24 mouse cellular contexts compared by ENCODE assay signal in the genomic region with DNA sequence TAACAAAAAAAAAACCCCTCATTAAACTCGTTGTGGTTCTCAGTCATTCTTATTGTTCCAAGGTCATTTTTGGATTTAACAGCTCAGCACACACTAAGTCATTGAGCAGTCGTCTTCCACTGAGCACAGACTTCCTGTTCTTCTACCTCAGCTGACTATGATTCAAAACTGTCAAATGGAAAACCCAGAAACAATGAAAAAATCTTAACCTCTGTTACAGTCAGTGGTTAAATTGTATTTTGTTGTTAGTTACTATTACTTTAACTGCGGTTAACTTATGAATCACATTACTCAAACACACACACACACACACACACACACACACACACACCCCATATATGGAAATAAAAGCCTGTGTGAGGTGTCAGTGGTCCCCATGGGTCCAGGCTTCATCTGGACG.
DNase-seq lines count a peak whose midpoint lies in the region; ATAC-seq and TF ChIP-seq lines count a peak whose summit lies in the region.
"Had no signal": no experiment of that assay in that cellular context is flagged by ENCODE, and none has a peak within 500 bp of the region (broad histone marks: within the 10 kb centered on the region; RNA-seq: fewer than 3 reads in every experiment).

No protein-coding gene starts in this region.

- no peaks in the 10 kb centered on the region for H3K36me3 ChIP-seq in macrophage (ENCODE audit: inconsistent target)
- no peaks in the 10 kb centered on the region for H3K36me3 ChIP-seq in liver, embryonic 11.5 days (ENCODE audit: control insufficient read depth, insufficient read depth, low read length)
- H3K36me3 ChIP-seq: embryonic facial prominence, embryonic 10.5 days; embryonic facial prominence, embryonic 15.5 days; limb, embryonic 12.5 days; neural tube, embryonic 13.5 days had no signal

- no peak overlapping the region for H3K4me3 ChIP-seq in bone marrow macrophage, adult 2 months (ENCODE audit: insufficient read depth, low read length)
- no peak overlapping the region for H3K4me3 ChIP-seq in macrophage (ENCODE audit: inconsistent target)
- no peak overlapping the region for H3K4me3 ChIP-seq in liver, embryonic 11.5 days (ENCODE audit: low read depth, low read length)
- H3K4me3 ChIP-seq: embryonic facial prominence, embryonic 10.5 days; embryonic facial prominence, embryonic 15.5 days; forebrain, embryonic 13.5 days; limb, embryonic 12.5 days; neural tube, embryonic 13.5 days had no signal

- H3K4me1 ChIP-seq in bone marrow macrophage, adult 2 months (ENCODE audit: control insufficient read depth, insufficient read depth, low read length), result peaks cover 30% of the 10 kb centered on the region
- H3K4me1 ChIP-seq in liver, embryonic 11.5 days (replicated peaks; ENCODE audit: control insufficient read depth, insufficient read depth, low read length), result peaks cover 23% of the 10 kb centered on the region
- H3K4me1 ChIP-seq: forebrain, embryonic 13.5 days; limb, embryonic 12.5 days had no signal

- peak; percentile 83 for ATAC-seq in CD4-positive, CD25-positive, alpha-beta regulatory T cell, adult 4 months
- no peak for ATAC-seq in megakaryocyte-erythroid progenitor cell, adult 5-6 weeks (replicated peaks; ENCODE audit: low FRiP score, low TSS enrichment, poor library complexity, severe bottlenecking)
- no peak for ATAC-seq in liver, embryonic 11.5 days (replicated peaks; ENCODE audit: low FRiP score)
- ATAC-seq: forebrain, embryonic 13.5 days; hindbrain, embryonic 16.5 days; intestine, embryonic 16.5 days; midbrain, embryonic 16.5 days had no signal

- TF ChIP-seq CTCF in bone marrow macrophage, adult 2 months (IDR thresholded peaks at IDR 0.05; ENCODE audit: low read depth, low read length), result no peak

- no peaks in the 10 kb centered on the region for H3K79me2 ChIP-seq in macrophage (ENCODE audit: inconsistent target)

- TF ChIP-seq POLR2A in bone marrow macrophage, adult 2 months (IDR thresholded peaks at IDR 0.05; ENCODE audit: borderline replicate concordance, low read depth, low read length), result no peak

- no peak overlapping the region for H3K4me2 ChIP-seq in liver, embryonic 11.5 days
- H3K4me2 ChIP-seq: embryonic facial prominence, embryonic 15.5 days; forebrain, embryonic 13.5 days; limb, embryonic 12.5 days; neural tube, embryonic 13.5 days had no signal

- no peaks in the 10 kb centered on the region for H3K27me3 ChIP-seq in liver, embryonic 11.5 days (replicated peaks; ENCODE audit: control insufficient read depth, insufficient read depth, low read length)
- H3K27me3 ChIP-seq: embryonic facial prominence, embryonic 15.5 days; forebrain, embryonic 13.5 days; neural tube, embryonic 13.5 days had no signal

- H3K9me3 ChIP-seq in liver, embryonic 11.5 days (ENCODE audit: control insufficient read depth, low read length), result no peaks in the 10 kb centered on the region
- H3K9me3 ChIP-seq: embryonic facial prominence, embryonic 10.5 days; embryonic facial prominence, embryonic 15.5 days; forebrain, embryonic 13.5 days; limb, embryonic 12.5 days; neural tube, embryonic 13.5 days had no signal

- H3K27ac ChIP-seq in bone marrow macrophage, adult 2 months (ENCODE audit: insufficient read depth, low read depth, low read length), result peak overlapping the region; percentile 44
- peak overlapping the region; percentile 71 for H3K27ac ChIP-seq in macrophage
- H3K27ac ChIP-seq in liver, embryonic 11.5 days (ENCODE audit: low read depth, low read length), result no peak overlapping the region
- H3K27ac ChIP-seq: embryonic facial prominence, embryonic 10.5 days; embryonic facial prominence, embryonic 15.5 days; forebrain, embryonic 13.5 days; limb, embryonic 12.5 days; neural tube, embryonic 13.5 days had no signal

- no peak overlapping the region for H3K9ac ChIP-seq in liver, embryonic 11.5 days (ENCODE audit: low read depth, low read length)
- H3K9ac ChIP-seq: embryonic facial prominence, embryonic 15.5 days; forebrain, embryonic 13.5 days; limb, embryonic 12.5 days; neural tube, embryonic 13.5 days had no signal

- DNase-seq in liver, embryonic 11.5 days (ENCODE audit: low spot score), result no peak
- no peak for DNase-seq in left cerebral cortex, adult 18-20 months (ENCODE audit: low spot score in 2 of 2)
- DNase-seq: adrenal gland, adult 8-10 months; cerebellum, adult 11 months; cerebellum, postnatal 10 days; gastrocnemius, postnatal 14 days; heart, postnatal 14 days; kidney, adult 8-10 months; kidney, postnatal 14 days; layer of hippocampus, adult 9-11 months; lung, postnatal 4 days; right cerebral cortex, postnatal 4 days had no signal

- WGBS in macrophage (ENCODE audit: missing documents), result 39% methylated on average over 4 of the region's 4 CpGs
- WGBS in liver, embryonic 11.5 days, result 71% methylated on average over 4 of the region's 4 CpGs
